7 mouse cellular contexts compared by ENCODE assay signal in the genomic region with DNA sequence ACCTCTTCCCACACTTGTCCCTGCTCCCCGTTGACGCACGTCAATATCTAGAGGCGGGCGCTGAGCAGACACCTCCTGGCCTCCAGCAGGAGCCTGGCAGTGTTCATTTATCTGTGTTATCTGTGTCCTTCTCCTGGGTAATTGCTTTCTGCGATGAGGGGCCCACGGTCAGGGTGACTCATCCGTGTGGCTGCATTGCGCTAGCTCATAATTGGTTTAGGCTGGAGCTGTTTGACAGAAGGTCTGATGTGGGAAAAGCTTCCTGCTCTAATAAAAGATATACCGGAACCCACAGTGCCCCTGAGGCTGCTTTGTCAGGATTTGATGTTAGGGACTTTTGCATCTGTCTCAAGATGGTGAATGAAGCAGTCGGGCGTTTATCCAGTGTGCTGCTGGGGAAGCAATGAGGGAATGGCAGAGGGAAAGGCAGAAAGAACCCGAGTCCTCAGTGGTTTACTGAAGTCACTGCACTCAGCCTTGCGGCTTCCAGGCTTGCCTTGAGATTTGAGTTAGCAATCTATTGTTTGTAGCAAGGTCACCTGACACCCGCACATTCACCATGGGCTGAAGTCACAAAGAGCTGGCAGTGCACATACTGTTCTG.
DNase-seq lines count a peak whose midpoint lies in the region; ATAC-seq and TF ChIP-seq lines count a peak whose summit lies in the region.

No protein-coding gene starts in this region.

- in situ Hi-C loops in Patski (cut with MboI; ENCODE audit: low pct_unique_long_range_greater_than_20kb) = loop anchor here (10.0 kb wide), 1 partner anchor 148 kb away; a partner anchor contains a TSS

- POLR2A ChIA-PET in Patski (lab: Charles Lee) = interaction anchor here (1.6 kb wide), 1 partner anchor 12 kb away, joined by 4 read pairs; no protein-coding TSS in a partner anchor

- H3K4me1 ChIP-seq in heart, embryonic 14.5 days (ENCODE audit: control insufficient read depth in 2 of 2, insufficient read depth in 2 of 2, low read length in 2 of 2) = peaks cover 6 to 17% of the 10 kb centered on the region in 2 experiments
- H3K4me1 ChIP-seq in limb, embryonic 15.5 days = 0 out of 2 replicates have a peak, but pooled peaks cover 7% of the 10 kb centered on the region

- H3K27me3 ChIP-seq in Patski = no peaks in the 10 kb centered on the region
- H3K27me3 ChIP-seq in heart, embryonic 14.5 days (ENCODE audit: control insufficient read depth, insufficient read depth, low read length) = no peaks in the 10 kb centered on the region
- no peaks in the 10 kb centered on the region for H3K27me3 ChIP-seq in limb, embryonic 15.5 days

- H3K4me3 ChIP-seq in heart, embryonic 14.5 days (ENCODE audit: control insufficient read depth in 1 of 2, insufficient read depth in 1 of 2, low read depth in 1 of 2, low read length in 2 of 2) = peak overlapping the region; percentile 14 to 19; a peak in 3 of 4 replicates
- no peak overlapping the region for H3K4me3 ChIP-seq in limb, embryonic 15.5 days

- peak overlapping the region; percentile 3 to 60; a peak in 2 of 4 replicates for H3K27ac ChIP-seq in heart, embryonic 14.5 days (replicated peaks in 1 of 2; ENCODE audit: control insufficient read depth in 1 of 2, insufficient read depth in 1 of 2, low read depth in 2 of 2, low read length in 2 of 2)
- H3K27ac ChIP-seq in limb, embryonic 15.5 days = 0 out of 2 replicates have a peak overlapping the region, but pooled peaks have one; percentile 5

- H3K9ac ChIP-seq in heart, embryonic 14.5 days (ENCODE audit: low read length) = peak overlapping the region; percentile 53
- no peak overlapping the region for H3K9ac ChIP-seq in limb, embryonic 15.5 days

- no peak for TF ChIP-seq CTCF in Patski (IDR thresholded peaks at IDR 0.05)

- H3K4me2 ChIP-seq in heart, embryonic 14.5 days (ENCODE audit: low read length) = peak overlapping the region; percentile 62
- H3K4me2 ChIP-seq in limb, embryonic 15.5 days = no peak overlapping the region

- H3K9me3 ChIP-seq in heart, embryonic 14.5 days (ENCODE audit: control insufficient read depth, low read length) = no peaks in the 10 kb centered on the region
- no peaks in the 10 kb centered on the region for H3K9me3 ChIP-seq in limb, embryonic 15.5 days

- peaks cover 3% of the 10 kb centered on the region; the same call in 1 of the 2 replicates for H3K36me3 ChIP-seq in heart, embryonic 14.5 days (ENCODE audit: control insufficient read depth, insufficient read depth, low read length)
- peaks cover 26% of the 10 kb centered on the region for H3K36me3 ChIP-seq in limb, embryonic 15.5 days

- DNase-seq in ES-CJ7 (ENCODE audit: low read depth, low spot score) (peak; percentile 43), Patski (ENCODE audit: low read depth, low spot score) (peak; percentile 56)
- peak; percentile 63 to 68 for DNase-seq in cerebellum, postnatal 14 days
- DNase-seq in ovary, postnatal 14 days (ENCODE audit: low spot score) = peak; percentile 12
- no peak for DNase-seq in spleen, postnatal 36 days (ENCODE audit: low spot score in 2 of 2)

- 4% methylated on average over 15 of the region's 15 CpGs for WGBS in heart, embryonic 14.5 days
- 12% methylated on average over 15 of the region's 15 CpGs for WGBS in limb, embryonic 15.5 days

- CTCF ChIA-PET in Patski (lab: Charles Lee) = interaction anchor here (0.8 to 1.4 kb wide), 3 partner anchors 10 to 140 kb away, joined by 3 to 4 read pairs (median 4); no protein-coding TSS in a partner anchor

- no peak for ATAC-seq in Patski
- ATAC-seq in heart, embryonic 14.5 days (ENCODE audit: insufficient number of reproducible peaks, insufficient read depth, low FRiP score, low read depth) = no peak
- no peak for ATAC-seq in limb, embryonic 15.5 days (ENCODE audit: insufficient number of reproducible peaks, low FRiP score, low TSS enrichment, low read depth)

Comparison
In these comparisons a context has a peak if more than half of its experiments do, and no peak if none do; other contexts are left out.
1. DNase-seq: peak in ES-CJ7 (single experiment), Patski (single experiment), cerebellum, postnatal 14 days (2 of 2) and ovary, postnatal 14 days (single experiment); none in spleen, postnatal 36 days (0 of 2).